In genomic region chr1:77514325-77514962, GRCm38 (mm10) we compare ENCODE assay signal across 8 mouse cellular contexts. TPM values are rescaled to one million over a fixed set of nuclear protein-coding genes. Genes with fewer than 3 reads are reported as not detected.
A peak's percentile ranks its signal among the peaks of the same experiment; 100 is the strongest.
DNase-seq lines count a peak whose midpoint lies in the region; ATAC-seq and TF ChIP-seq lines count a peak whose summit lies in the region.

No protein-coding gene starts in this region.

- TF ChIP-seq CTCF in ES-Bruce4 (IDR thresholded peaks at IDR 0.05; ENCODE audit: low read depth, low read length), result no peak

- H3K9ac ChIP-seq in ES-Bruce4 (ENCODE audit: low read depth, poor library complexity, severe bottlenecking), result peak overlapping the region; percentile 34
- H3K9ac ChIP-seq in forebrain, embryonic 14.5 days (ENCODE audit: low read length), result peak overlapping the region; percentile 91

- peak; percentile 69 for DNase-seq in adrenal gland, postnatal 14 days
- DNase-seq in forebrain, embryonic 14.5 days (ENCODE audit: low spot score), result peak; percentile 66
- DNase-seq in heart, postnatal 25 days (ENCODE audit: low spot score), result peak; percentile 26
- DNase-seq in layer of hippocampus, postnatal 25 days (ENCODE audit: extremely low spot score in 1 of 2, low spot score in 1 of 2), result peak; percentile 39 to 58
- peak; percentile 44 for DNase-seq in lung, postnatal 36 days
- peak; percentile 54 for DNase-seq in right cerebral cortex, postnatal 25 days
- no peak for DNase-seq in spleen, postnatal 36 days (ENCODE audit: low spot score in 2 of 2)

- under 1% methylated on average over 45 of the region's 45 CpGs for WGBS in forebrain, embryonic 14.5 days

- H3K4me3 ChIP-seq in ES-Bruce4 (ENCODE audit: low read depth, low read length), result peak overlapping the region; percentile 70
- H3K4me3 ChIP-seq in forebrain, embryonic 14.5 days (ENCODE audit: low read depth, low read length), result peak overlapping the region; percentile 76

- H3K27me3 ChIP-seq in ES-Bruce4 (ENCODE audit: control insufficient read depth, insufficient read depth, low read length, poor library complexity, severe bottlenecking), result no peaks in the 10 kb centered on the region
- H3K27me3 ChIP-seq in forebrain, embryonic 14.5 days (replicated peaks; ENCODE audit: control insufficient read depth, insufficient read depth, low read length), result no peaks in the 10 kb centered on the region

- no peak for TF ChIP-seq EP300 in ES-Bruce4 (IDR thresholded peaks at IDR 0.05; ENCODE audit: insufficient read depth, low read depth, low read length)

- H3K36me3 ChIP-seq in ES-Bruce4 (ENCODE audit: control insufficient read depth, insufficient read depth, low read length, poor library complexity, severe bottlenecking), result no peaks in the 10 kb centered on the region
- H3K36me3 ChIP-seq in forebrain, embryonic 14.5 days (ENCODE audit: control insufficient read depth, insufficient read depth, low read length), result peaks cover 4% of the 10 kb centered on the region; the same call in 1 of the 2 replicates

- ATAC-seq in forebrain, embryonic 14.5 days, result peak; percentile 27

- no peak overlapping the region for H3K27ac ChIP-seq in ES-Bruce4 (ENCODE audit: insufficient read depth, low read length)
- peak overlapping the region; percentile 96 for H3K27ac ChIP-seq in forebrain, embryonic 14.5 days (ENCODE audit: low read depth, low read length)

- peak overlapping the region; percentile 88 for H3K4me2 ChIP-seq in forebrain, embryonic 14.5 days (ENCODE audit: low read length)

- TF ChIP-seq POLR2A in ES-Bruce4 (IDR thresholded peaks at IDR 0.05; ENCODE audit: insufficient read depth, low read length), result no peak

- intact Hi-C loops in heart, postnatal 25 days (cut with DNase I), result loop anchor here (2.0 to 10.0 kb wide), 7 partner anchors 54 to 1470 kb away; no protein-coding TSS in a partner anchor

- no peaks in the 10 kb centered on the region for H3K4me1 ChIP-seq in ES-Bruce4 (ENCODE audit: control insufficient read depth, insufficient read depth, low read length)
- peaks cover 13% of the 10 kb centered on the region; the same call in 1 of the 2 replicates for H3K4me1 ChIP-seq in forebrain, embryonic 14.5 days (ENCODE audit: control insufficient read depth, insufficient read depth, low read length)

- H3K9me3 ChIP-seq in ES-Bruce4 (replicated peaks; ENCODE audit: control insufficient read depth, insufficient read depth, low read length, poor library complexity, severe bottlenecking), result no peaks in the 10 kb centered on the region
- no peaks in the 10 kb centered on the region for H3K9me3 ChIP-seq in forebrain, embryonic 14.5 days (replicated peaks; ENCODE audit: control insufficient read depth, low read length)

RNA-seq across cellular contexts. Expression of gene Epha4, which starts 0.4 kb away (rescaled TPM):
- polyA plus RNA-seq in ES-Bruce4 (2011; ENCODE audit: insufficient read depth, insufficient read length, low read depth, missing spikeins), result 7.6 and 8.5 TPM in 2 replicates
- total RNA-seq in adrenal gland, postnatal 14 days (2021), result 3.9 and 4.1 TPM in 2 replicates
- 85.7 and 89.1 TPM in 2 replicates for polyA plus RNA-seq in forebrain, embryonic 14.5 days (2014; fragmentation: Nextera tagmentation; extraction: Ambion mirVana)
- 10 to 100 TPM; 27.4 to 28.7 TPM for total RNA-seq in heart, postnatal 25 days (2021)
- total RNA-seq in layer of hippocampus, postnatal 25 days (2021), result 100 to 1,000 TPM; 291 to 351 TPM

Comparison
In these comparisons a context has a peak if more than half of its experiments do, and no peak if none do; other contexts are left out.
1. DNase-seq: peak in adrenal gland, postnatal 14 days (single experiment), forebrain, embryonic 14.5 days (single experiment), heart, postnatal 25 days (single experiment), layer of hippocampus, postnatal 25 days (2 of 2), lung, postnatal 36 days (single experiment) and right cerebral cortex, postnatal 25 days (single experiment); none in spleen, postnatal 36 days (0 of 2).
2. RNA of gene Epha4, which starts 0.4 kb away (total RNA-seq): 291 to 351 TPM in layer of hippocampus, postnatal 25 days; 27.4 to 28.7 TPM in heart, postnatal 25 days and 3.9 to 4.1 TPM in adrenal gland, postnatal 14 days; every median in the first group is over 4 times any median in the second.